Mouse (Mus musculus) liver, embryonic 12.5 days (tissue): ENCODE measurements around the gene Sgce. TPM values are rescaled to one million over a fixed set of nuclear protein-coding genes. Genes with fewer than 3 reads are reported as not detected.

Source experiments
- ATAC-seq: fragments of 200-750 bp; cut with Nextera tagmentation; 2 replicates; pipeline ENCODE4 v1.8.0; 2017; ENCODE audit warnings: moderate number of reproducible peaks, mild to moderate bottlenecking, moderate library complexity
- H3K27ac ChIP-seq: fragments of 300-500 bp; sonication (generic); 2 replicates; pipeline ENCODE4 v1.5.1; 2016; ENCODE audit warnings: mild to moderate bottlenecking
- H3K27me3 ChIP-seq: fragments of 300-500 bp; sonication (generic); replicated peaks from 2 replicates; pipeline ENCODE4 v1.6.1; 2016; ENCODE audit warnings: mild to moderate bottlenecking, moderate library complexity
- H3K36me3 ChIP-seq: fragments of 300-500 bp; sonication (generic); 2 replicates; pipeline ENCODE4 v1.6.1; 2016; ENCODE audit warnings: mild to moderate bottlenecking, moderate library complexity
- H3K4me1 ChIP-seq: fragments of 300-500 bp; sonication (generic); 2 replicates; pipeline ENCODE4 v1.6.1; 2016
- H3K4me2 ChIP-seq: fragments of 300-500 bp; sonication (generic); 2 replicates; pipeline ENCODE4 v1.6.1; 2016; ENCODE audit warnings: mild to moderate bottlenecking, moderate library complexity
- H3K4me3 ChIP-seq: fragments of 300-500 bp; sonication (generic); 2 replicates; pipeline ENCODE4 v1.5.1; 2016; ENCODE audit warnings: mild to moderate bottlenecking, moderate library complexity
- H3K9ac ChIP-seq: fragments of 300-500 bp; sonication (generic); 2 replicates; pipeline ENCODE4 v1.6.1; 2016; ENCODE audit warnings: mild to moderate bottlenecking, moderate library complexity
- H3K9me3 ChIP-seq: fragments of 300-500 bp; sonication (generic); replicated peaks from 2 replicates; pipeline ENCODE4 v1.6.1; 2016; ENCODE audit warnings: mild to moderate bottlenecking, moderate library complexity
- WGBS: fragments of 180-500 bp; shearing (Covaris S2); methylation state at CpG from one replicate; pipeline ENCODE4 v1.1.7; 2016; ENCODE audit not compliant: insufficient replicate concordance; 5-methylcytosine and 5-hydroxymethylcytosine counted together
- polyA plus RNA-seq: library from polyadenylated mRNA; unstranded; fragments of >200 nt; fragmentation: Nextera tagmentation; extraction: Ambion mirVana; gene quantifications from 2 replicates; pipeline ENCODE4 v1.2.1, GENCODE M21; 2016

The Sgce gene
- polyA plus RNA-seq, 1 experiment from 2014 or later = 17.9 TPM

DNA sequence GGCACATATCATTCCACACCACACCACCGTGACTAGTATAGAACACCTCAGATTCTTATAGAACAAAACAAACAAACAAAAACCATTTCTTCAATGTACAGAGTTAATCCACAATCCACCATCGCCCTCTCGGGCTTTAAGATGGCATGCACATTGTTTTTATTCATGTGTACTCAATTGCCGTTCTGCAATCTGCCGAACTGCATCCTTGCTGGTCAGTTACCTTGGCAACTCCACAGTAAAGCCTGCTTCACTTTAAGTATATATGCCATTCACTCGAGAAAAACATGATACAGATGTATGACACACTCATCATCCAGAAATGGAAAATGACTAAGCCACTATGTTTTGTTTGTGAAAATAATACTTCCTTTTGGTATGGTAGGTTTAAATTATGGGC lies 24.9 kb downstream of the Sgce start:
- no peaks in the 10 kb centered on the region for H3K4me1 ChIP-seq
- no peaks in the 10 kb centered on the region for H3K36me3 ChIP-seq
- H3K9me3 ChIP-seq = no peaks in the 10 kb centered on the region
- H3K9ac ChIP-seq = no peak overlapping the region
- no peaks in the 10 kb centered on the region for H3K27me3 ChIP-seq
- H3K4me3 ChIP-seq = no peak overlapping the region
- ATAC-seq = no peak
- H3K4me2 ChIP-seq = no peak overlapping the region
- no peak overlapping the region for H3K27ac ChIP-seq
- 63% methylated on average over 6 of the region's 6 CpGs for WGBS

DNA sequence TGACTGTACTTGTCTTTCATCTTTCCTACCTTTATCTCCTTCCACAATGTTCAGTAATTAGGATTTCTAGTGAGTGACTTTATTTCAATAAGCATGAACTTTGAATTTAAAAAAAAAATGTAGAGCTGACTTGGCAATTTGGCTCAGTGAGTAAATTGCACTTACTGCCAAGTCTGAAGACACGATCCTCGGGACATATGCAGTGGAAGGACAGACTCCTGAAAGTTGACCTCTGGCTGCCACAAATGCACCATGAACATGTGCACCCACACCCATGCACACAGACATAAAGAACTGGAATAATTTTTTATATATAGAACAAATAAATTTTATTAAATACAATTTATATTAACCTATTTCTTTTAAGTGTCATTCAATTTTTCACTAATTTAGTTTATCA lies 29.7 kb downstream of the Sgce start:
- Histone ChIP-seq H3K27ac (no peak overlapping the region), H3K27me3 (no peaks in the 10 kb centered on the region), H3K4me2 (no peak overlapping the region), H3K4me3 (no peak overlapping the region), H3K9me3 (no peaks in the 10 kb centered on the region), H3K4me1 (no peaks in the 10 kb centered on the region), H3K9ac (no peak overlapping the region), H3K36me3 (no peaks in the 10 kb centered on the region; the same call in 1 of the 2 replicates)
- no peak for ATAC-seq
- WGBS = 69% methylated on average over 2 of the region's 2 CpGs

DNA sequence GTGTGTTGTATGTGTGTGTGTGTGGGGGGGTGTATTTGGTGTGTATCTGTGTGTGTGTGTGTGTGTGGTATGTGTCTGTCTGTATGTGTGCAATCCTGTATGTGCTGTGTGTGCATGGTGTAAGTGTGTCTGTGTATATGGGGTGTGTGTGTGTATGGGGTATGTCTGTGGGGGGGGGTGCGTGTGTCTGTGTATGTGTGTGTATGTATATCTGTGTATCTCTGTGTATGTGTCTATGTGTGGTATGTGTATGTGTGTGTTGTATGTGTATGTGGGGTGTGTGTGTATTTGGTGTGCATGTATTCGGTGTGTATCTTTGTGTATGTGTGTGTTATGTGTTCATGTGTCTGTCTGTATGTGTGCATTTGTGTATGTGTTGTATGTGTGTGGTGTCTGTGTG lies 30.8 kb downstream of the Sgce start:
- H3K27me3 ChIP-seq = no peaks in the 10 kb centered on the region
- H3K36me3 ChIP-seq = no peaks in the 10 kb centered on the region; the same call in 1 of the 2 replicates
- H3K4me2 ChIP-seq = no peak overlapping the region
- no peak overlapping the region for H3K27ac ChIP-seq
- H3K9me3 ChIP-seq = no peaks in the 10 kb centered on the region
- H3K4me3 ChIP-seq = no peak overlapping the region
- H3K4me1 ChIP-seq = no peaks in the 10 kb centered on the region
- no peak for ATAC-seq
- WGBS = 72% methylated on average over 2 of the region's 2 CpGs
- no peak overlapping the region for H3K9ac ChIP-seq

DNA sequence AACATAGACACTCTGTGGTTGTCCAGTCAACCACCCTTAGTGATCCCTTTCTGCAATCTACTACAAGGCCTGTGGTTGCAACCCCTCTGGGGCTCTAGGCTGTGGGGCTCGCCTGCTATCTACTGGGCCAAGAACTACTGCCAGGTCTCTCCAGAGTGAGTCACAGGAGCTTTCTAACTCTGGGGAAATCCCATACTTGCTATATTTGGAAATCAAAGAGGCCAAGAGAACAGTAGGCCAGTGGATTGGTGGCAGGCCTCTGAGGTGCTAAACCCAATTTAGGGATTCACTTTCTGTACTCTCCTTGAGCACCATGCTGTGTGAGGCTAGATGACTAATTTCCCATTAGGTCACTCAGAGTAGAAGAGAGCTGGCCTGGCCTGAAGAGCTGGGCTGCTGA lies 38.0 kb downstream of the Sgce start:
- Histone ChIP-seq H3K4me1 (no peaks in the 10 kb centered on the region), H3K36me3 (no peaks in the 10 kb centered on the region), H3K27ac (no peak overlapping the region), H3K4me3 (no peak overlapping the region), H3K9ac (no peak overlapping the region), H3K4me2 (no peak overlapping the region), H3K27me3 (no peaks in the 10 kb centered on the region), H3K9me3 (no peaks in the 10 kb centered on the region)
- ATAC-seq = no peak
- WGBS = 61% methylated on average over 1 of the region's 1 CpGs

DNA sequence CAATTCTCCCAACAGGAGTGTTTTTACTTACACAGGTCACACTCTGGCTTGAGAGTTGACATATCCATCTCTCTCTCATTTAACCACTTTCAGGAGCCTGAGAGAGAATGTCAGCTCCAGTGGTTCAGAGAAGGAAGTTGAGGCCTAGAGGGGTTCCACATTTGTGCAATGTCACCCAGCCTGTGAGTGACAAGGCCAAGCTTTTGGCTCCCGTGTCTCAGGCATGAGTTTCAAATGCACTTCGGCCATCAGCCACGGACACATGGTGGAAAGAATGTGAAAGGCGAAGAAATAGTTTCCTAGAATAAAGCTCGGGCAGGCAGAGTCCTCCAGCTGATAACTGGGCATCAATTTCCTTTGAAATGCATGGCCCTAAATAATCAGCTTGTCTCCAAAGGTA lies 40.6 kb downstream of the Sgce start:
- H3K4me3 ChIP-seq = no peak overlapping the region
- no peak overlapping the region for H3K27ac ChIP-seq
- H3K9ac ChIP-seq = no peak overlapping the region
- H3K4me1 ChIP-seq = no peaks in the 10 kb centered on the region
- no peaks in the 10 kb centered on the region for H3K27me3 ChIP-seq
- H3K36me3 ChIP-seq = no peaks in the 10 kb centered on the region
- H3K9me3 ChIP-seq = no peaks in the 10 kb centered on the region
- ATAC-seq = no peak
- WGBS = 36% methylated on average over 5 of the region's 5 CpGs
- H3K4me2 ChIP-seq = no peak overlapping the region

DNA sequence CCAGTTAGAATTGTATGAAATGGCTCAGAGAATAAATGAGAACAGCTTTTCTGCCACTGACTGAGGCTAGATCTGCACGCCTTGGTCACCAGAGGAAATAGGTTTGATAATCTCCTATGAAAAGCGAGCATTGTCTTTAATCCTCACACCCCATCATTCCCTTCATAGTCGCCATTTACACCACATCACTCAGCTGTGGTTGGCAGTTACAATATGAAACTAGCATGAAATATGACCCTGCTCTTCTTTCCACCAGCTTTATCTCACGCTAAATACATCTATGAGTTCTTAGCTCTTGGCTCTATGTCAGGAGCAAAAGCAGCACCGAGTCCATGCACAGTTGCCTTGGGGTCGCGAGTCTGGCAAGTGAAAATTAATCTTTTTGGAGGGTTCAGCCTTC lies 43.1 kb downstream of the Sgce start:
- H3K4me2 ChIP-seq = no peak overlapping the region
- H3K4me1 ChIP-seq = no peaks in the 10 kb centered on the region
- WGBS = 63% methylated on average over 7 of the region's 7 CpGs
- ATAC-seq = no peak
- no peaks in the 10 kb centered on the region for H3K27me3 ChIP-seq
- no peak overlapping the region for H3K27ac ChIP-seq
- H3K9ac ChIP-seq = no peak overlapping the region
- no peaks in the 10 kb centered on the region for H3K36me3 ChIP-seq
- H3K9me3 ChIP-seq = no peaks in the 10 kb centered on the region
- no peak overlapping the region for H3K4me3 ChIP-seq

DNA sequence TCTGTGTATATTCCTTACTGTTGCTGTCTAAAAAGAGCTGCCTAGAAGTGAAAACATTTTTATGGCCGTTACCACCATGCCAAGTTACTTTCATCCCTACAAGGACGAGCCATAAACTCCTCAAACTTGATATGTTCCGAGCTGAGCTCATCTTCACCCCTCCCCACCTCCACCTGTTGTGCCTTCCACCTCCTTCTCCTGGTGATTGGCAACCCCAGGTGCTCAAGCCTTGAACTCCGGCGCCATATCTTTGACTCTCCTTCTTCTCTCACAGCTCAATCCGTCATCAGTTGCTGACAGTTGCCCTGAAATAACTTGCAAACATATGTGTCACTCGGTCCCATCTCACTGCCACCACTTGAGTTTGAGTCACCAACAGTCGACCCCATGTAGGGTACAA lies 45.4 kb downstream of the Sgce start:
- no peak overlapping the region for H3K27ac ChIP-seq
- H3K9ac ChIP-seq = no peak overlapping the region
- WGBS = 67% methylated on average over 8 of the region's 8 CpGs
- ATAC-seq = no peak
- H3K36me3 ChIP-seq = no peaks in the 10 kb centered on the region
- H3K4me1 ChIP-seq = no peaks in the 10 kb centered on the region
- no peaks in the 10 kb centered on the region for H3K9me3 ChIP-seq
- H3K4me2 ChIP-seq = no peak overlapping the region
- no peaks in the 10 kb centered on the region for H3K27me3 ChIP-seq
- no peak overlapping the region for H3K4me3 ChIP-seq

DNA sequence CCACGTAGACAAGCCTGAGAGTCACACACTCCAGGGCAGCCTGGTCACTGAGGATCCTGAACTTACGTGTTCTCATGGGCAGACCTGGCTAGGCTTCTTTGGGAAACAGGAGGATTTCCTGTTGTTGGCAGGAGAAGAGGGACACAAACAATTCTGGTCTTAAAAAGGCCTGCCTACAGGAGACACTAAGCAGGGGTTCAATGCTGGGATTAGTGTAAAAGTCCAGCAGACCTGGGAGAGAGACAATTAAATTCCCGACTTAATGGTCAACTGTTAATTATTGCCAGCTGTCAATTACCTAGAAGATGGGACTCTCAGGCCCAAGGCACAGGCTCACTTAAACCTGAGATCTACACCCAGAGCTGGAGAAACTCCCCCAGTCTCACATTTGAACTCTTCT lies 51.2 kb downstream of the Sgce start:
- no peak for ATAC-seq
- Histone ChIP-seq H3K4me1 (no peaks in the 10 kb centered on the region), H3K27ac (no peak overlapping the region), H3K4me2 (no peak overlapping the region), H3K9me3 (no peaks in the 10 kb centered on the region), H3K9ac (no peak overlapping the region), H3K4me3 (no peak overlapping the region), H3K27me3 (no peaks in the 10 kb centered on the region), H3K36me3 (no peaks in the 10 kb centered on the region)
- 60% methylated on average over 3 of the region's 3 CpGs for WGBS

DNA sequence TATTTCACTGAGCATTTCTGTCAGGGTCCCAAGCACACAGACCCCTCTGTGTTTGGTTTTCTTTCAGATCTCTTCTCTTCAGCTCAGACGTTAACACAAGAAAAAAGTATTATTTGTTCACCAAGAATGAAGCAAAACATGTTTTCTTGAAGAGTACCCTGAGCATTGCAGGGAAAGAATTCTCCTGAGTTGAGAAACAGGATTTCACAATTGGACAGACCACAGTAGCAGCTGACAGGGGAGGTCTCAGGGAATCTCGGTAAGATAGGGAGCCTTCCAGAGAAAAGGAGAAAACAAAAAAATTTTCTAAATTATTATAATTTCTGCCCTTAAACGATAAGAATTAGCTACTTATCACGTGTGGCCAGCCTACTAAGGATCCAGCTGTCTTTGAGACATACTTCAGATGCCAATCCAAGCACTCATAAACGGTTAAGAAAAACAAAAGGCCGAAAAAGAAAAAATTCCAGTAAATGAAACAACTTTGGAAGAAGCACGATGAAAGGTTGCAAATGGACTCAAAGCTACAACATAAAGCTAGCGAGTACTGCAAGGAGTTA lies 52.3 kb downstream of the Sgce start:
- H3K4me2 ChIP-seq = no peak overlapping the region
- H3K4me3 ChIP-seq = no peak overlapping the region
- no peaks in the 10 kb centered on the region for H3K9me3 ChIP-seq
- H3K4me1 ChIP-seq = no peaks in the 10 kb centered on the region
- H3K9ac ChIP-seq = no peak overlapping the region
- no peak overlapping the region for H3K27ac ChIP-seq
- ATAC-seq = no peak
- no peaks in the 10 kb centered on the region for H3K36me3 ChIP-seq
- H3K27me3 ChIP-seq = no peaks in the 10 kb centered on the region
- WGBS = 58% methylated on average over 8 of the region's 8 CpGs

DNA sequence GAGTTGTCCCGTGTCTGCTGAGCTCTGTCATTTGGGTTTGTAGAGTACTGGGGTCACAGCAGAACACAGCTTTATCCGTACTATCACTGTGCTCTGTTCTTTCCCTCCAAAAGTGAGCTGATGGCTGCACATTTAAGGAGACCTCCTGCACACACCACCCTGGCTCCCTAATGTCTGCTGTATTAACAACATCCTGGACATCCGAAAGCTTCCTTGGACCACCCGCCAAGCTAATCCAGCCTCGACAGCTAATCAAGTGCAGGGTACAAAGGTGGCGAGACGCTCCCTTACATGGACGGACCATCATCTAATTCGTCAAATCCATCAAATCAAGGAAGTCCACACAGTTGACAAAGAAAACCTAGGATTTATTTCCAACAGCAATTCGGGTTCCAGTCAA lies 53.5 kb downstream of the Sgce start:
- Histone ChIP-seq H3K9me3 (no peaks in the 10 kb centered on the region), H3K36me3 (no peaks in the 10 kb centered on the region), H3K27ac (no peak overlapping the region), H3K4me1 (no peaks in the 10 kb centered on the region), H3K4me2 (no peak overlapping the region), H3K27me3 (no peaks in the 10 kb centered on the region), H3K4me3 (no peak overlapping the region), H3K9ac (no peak overlapping the region)
- WGBS = 74% methylated on average over 10 of the region's 10 CpGs
- no peak for ATAC-seq

DNA sequence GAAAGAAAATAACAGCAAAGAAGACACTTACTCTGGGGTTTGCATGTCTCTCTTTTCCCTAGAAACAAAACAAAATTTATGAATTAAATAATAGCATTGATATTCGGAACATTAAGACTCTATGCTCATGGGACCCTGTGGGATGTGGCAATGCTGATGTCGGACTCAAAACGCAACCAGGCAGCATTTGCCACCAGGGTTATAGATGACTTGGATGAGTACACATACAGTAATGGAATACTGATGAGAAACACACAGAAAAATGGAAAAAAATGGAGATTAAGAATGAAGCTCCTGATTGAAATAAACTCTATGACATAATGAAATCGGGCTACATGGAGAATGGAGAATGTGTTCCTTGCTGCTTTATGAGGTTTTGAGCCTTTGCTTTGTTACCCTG lies 56.6 kb downstream of the Sgce start:
- Histone ChIP-seq H3K9me3 (no peaks in the 10 kb centered on the region), H3K27me3 (no peaks in the 10 kb centered on the region), H3K9ac (no peak overlapping the region), H3K4me2 (no peak overlapping the region), H3K36me3 (no peaks in the 10 kb centered on the region), H3K27ac (no peak overlapping the region), H3K4me1 (no peaks in the 10 kb centered on the region), H3K4me3 (no peak overlapping the region)
- ATAC-seq = no peak
- WGBS = 83% methylated on average over 4 of the region's 4 CpGs

DNA sequence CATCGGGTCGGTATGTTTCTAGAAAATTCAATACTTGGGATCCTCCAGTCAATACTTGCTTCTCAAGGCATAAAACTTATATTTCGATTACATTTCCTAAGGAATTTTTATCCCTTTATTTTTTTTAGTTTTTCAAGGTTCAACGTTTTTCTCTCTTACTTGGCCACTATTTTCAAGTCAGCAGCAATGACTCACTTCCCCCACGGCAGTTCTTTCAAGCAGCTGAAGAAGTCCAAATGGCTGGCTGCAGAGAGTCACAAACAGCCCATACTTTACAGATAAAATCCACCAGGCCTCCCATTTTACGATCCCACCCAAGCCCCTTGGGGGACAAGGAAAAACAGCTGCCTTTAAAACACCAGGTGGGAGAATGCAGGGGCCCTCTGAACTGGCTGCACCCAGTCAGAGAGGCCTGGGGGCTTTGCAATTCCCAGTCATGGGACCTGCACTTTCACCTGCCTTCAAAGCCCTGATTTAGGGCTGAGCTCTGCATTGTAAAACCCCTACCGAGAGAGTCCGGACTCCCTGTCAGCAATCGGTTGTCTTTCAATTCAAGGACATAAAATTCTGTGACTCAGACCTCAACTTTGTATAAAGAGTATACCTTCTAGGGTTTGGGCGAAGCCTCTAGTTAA lies 62.2 kb downstream of the Sgce start:
- ATAC-seq = no peak
- H3K9me3 ChIP-seq = no peaks in the 10 kb centered on the region
- no peak overlapping the region for H3K4me3 ChIP-seq
- no peaks in the 10 kb centered on the region for H3K4me1 ChIP-seq
- 50% methylated on average over 10 of the region's 10 CpGs for WGBS
- no peak overlapping the region for H3K9ac ChIP-seq
- no peak overlapping the region for H3K4me2 ChIP-seq
- no peaks in the 10 kb centered on the region for H3K36me3 ChIP-seq
- H3K27me3 ChIP-seq = no peaks in the 10 kb centered on the region
- no peak overlapping the region for H3K27ac ChIP-seq

DNA sequence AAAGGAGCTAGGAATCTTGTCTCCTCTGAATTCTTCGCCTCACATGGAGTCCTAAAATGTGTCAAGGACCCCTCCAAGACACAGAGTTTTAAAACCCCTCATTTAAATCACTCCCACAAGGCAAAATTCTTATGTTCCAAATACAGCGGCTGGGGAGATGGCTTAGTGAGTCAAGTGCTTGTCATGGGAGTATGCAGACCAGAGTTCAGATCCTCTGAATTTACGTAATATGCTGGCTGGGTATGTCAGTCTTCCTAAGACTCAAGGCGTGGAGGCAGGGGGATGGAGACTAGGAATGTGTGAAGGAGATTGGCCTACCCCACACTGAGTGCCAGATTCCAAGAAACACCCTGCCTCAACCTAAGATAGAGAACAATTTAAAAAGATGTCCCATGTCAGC lies 66.4 kb downstream of the Sgce start:
- Histone ChIP-seq H3K27me3 (no peaks in the 10 kb centered on the region), H3K27ac (no peak overlapping the region), H3K4me3 (no peak overlapping the region), H3K4me1 (no peaks in the 10 kb centered on the region), H3K36me3 (no peaks in the 10 kb centered on the region), H3K9ac (no peak overlapping the region), H3K4me2 (no peak overlapping the region), H3K9me3 (no peaks in the 10 kb centered on the region)
- no peak for ATAC-seq
- WGBS = 70% methylated on average over 4 of the region's 4 CpGs
